Mouse (Mus musculus) heart, embryonic 14.5 days (tissue): Measurements from ENCODE around the gene 4930402H24Rik. TPM values are rescaled to one million over a fixed set of nuclear protein-coding genes. Genes with fewer than 3 reads are reported as not detected.

Experiments
- ATAC-seq: fragments of 200-750 bp; cut with Nextera tagmentation; 2 replicates; pipeline ENCODE4 v1.8.0; 2017; ENCODE audit warnings: low read depth, moderate TSS enrichment; ENCODE audit not compliant: insufficient number of reproducible peaks, insufficient read depth, low FRiP score
- H3K27ac ChIP-seq, 2 experiments: fragments of 200-500 bp in 1 of 2; fragments of 300-500 bp in 1 of 2; sonication (generic) in 1 of 2; replicated peaks in 1 of 2; 2 replicates each; pipeline ENCODE4 v1.5.1; 2012 to 2014; ENCODE audit warnings: low read depth in 2 of 2, low read length in 2 of 2, control low read depth in 1 of 2, mild to moderate bottlenecking in 1 of 2, mixed read lengths in 1 of 2; ENCODE audit not compliant: control insufficient read depth in 1 of 2, insufficient read depth in 1 of 2
- H3K27me3 ChIP-seq: fragments of 300-500 bp; sonication (generic); 2 replicates; pipeline ENCODE4 v1.6.1; 2014; ENCODE audit warnings: mild to moderate bottlenecking, low read length, control low read depth; ENCODE audit not compliant: control insufficient read depth, insufficient read depth
- H3K36me3 ChIP-seq: fragments of 300-500 bp; sonication (generic); 2 replicates; pipeline ENCODE4 v1.6.1; 2014; ENCODE audit warnings: mild to moderate bottlenecking, control low read depth, low read length, mixed read lengths; ENCODE audit not compliant: control insufficient read depth, insufficient read depth
- H3K4me1 ChIP-seq, 2 experiments: fragments of 200-500 bp in 1 of 2; fragments of 300-500 bp in 1 of 2; sonication (generic) in 1 of 2; 2 replicates each; pipeline ENCODE4 v1.6.1; 2012 to 2014; ENCODE audit warnings: low read length in 2 of 2, control low read depth in 1 of 2, mixed read lengths in 1 of 2; ENCODE audit not compliant: control insufficient read depth in 2 of 2, insufficient read depth in 2 of 2
- H3K4me2 ChIP-seq: fragments of 300-500 bp; sonication (generic); 2 replicates; pipeline ENCODE4 v1.6.1; 2014; ENCODE audit warnings: mild to moderate bottlenecking, low read length
- H3K4me3 ChIP-seq, 2 experiments: fragments of 200-500 bp in 1 of 2; fragments of 300-500 bp in 1 of 2; sonication (generic) in 1 of 2; 2 replicates each; pipeline ENCODE4 v1.5.1; 2012 to 2014; ENCODE audit warnings: low read length in 2 of 2, mild to moderate bottlenecking in 2 of 2, control low read depth in 1 of 2, low read depth in 1 of 2, moderate library complexity in 1 of 2; ENCODE audit not compliant: control insufficient read depth in 1 of 2, insufficient read depth in 1 of 2
- H3K9ac ChIP-seq: fragments of 300-500 bp; sonication (generic); 2 replicates; pipeline ENCODE4 v1.6.1; 2014; ENCODE audit warnings: mild to moderate bottlenecking, low read length
- H3K9me3 ChIP-seq: fragments of 300-500 bp; sonication (generic); 2 replicates; pipeline ENCODE4 v1.6.1; 2016; ENCODE audit warnings: low read length, control low read depth; ENCODE audit not compliant: control insufficient read depth
- WGBS: fragments of 180-500 bp; shearing (Covaris S2); extraction: QIAGEN DNeasy Blood & Tissue Kit; methylation state at CpG from one replicate; pipeline ENCODE4 v1.1.7; 2014; 5-methylcytosine and 5-hydroxymethylcytosine counted together
- polyA plus RNA-seq: library from polyadenylated mRNA; unstranded; fragments of >200 nt; fragmentation: Nextera tagmentation; extraction: Ambion mirVana; gene quantifications from 2 replicates; pipeline ENCODE4 v1.2.1, GENCODE M21; 2014

Gene 4930402H24Rik
- polyA plus RNA-seq, 1 experiment from 2014 or later: 56.3 TPM

DNA sequence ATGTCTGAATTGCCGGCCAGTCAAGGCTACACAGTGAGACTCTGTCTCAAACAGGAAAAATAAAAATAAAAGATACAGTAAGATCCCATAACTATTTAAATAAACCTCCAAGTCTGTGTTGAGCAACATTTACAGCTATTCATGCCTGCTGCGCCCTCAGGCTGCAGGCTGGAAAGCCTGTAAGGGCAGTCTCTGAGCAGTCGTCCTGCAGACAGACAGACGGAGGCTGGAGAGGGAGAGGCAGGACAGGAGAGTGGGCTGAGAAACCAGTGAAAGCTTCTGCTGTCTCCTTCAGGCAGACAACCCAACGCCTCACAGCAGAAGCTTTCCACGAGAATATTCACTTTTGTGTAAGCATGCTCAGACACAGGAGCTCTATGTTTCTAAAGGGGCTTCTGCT is 92.5 kb downstream of the 4930402H24Rik start:
- H3K4me2 ChIP-seq: no peak overlapping the region
- H3K9ac ChIP-seq: no peak overlapping the region
- no peak overlapping the region for H3K4me3 ChIP-seq
- H3K27ac ChIP-seq: no peak overlapping the region
- H3K9me3 ChIP-seq: no peaks in the 10 kb centered on the region
- 80% methylated on average over 6 of the region's 6 CpGs for WGBS
- no peaks in the 10 kb centered on the region for H3K27me3 ChIP-seq
- no peak for ATAC-seq
- H3K4me1 ChIP-seq: no peaks in the 10 kb centered on the region
- H3K36me3 ChIP-seq: peaks cover 95% of the 10 kb centered on the region

DNA sequence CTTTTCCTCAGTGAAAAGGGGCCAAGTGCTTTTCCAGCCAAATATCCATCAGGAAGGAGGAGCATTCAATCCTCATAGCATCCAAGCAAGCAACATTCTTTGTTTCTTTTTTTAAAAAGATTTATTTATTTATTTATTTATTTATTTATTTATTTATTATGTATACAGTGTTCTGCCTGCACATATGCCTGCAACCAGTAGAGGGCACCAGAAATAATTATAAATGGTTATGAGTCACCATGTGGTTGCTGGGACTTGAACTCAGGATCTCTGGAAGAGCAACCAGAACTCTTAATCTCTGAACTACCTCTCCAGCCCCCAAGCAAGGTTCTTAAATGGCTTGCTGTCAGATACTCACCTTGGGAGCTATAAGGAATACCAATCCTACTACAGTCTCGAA is 93.7 kb downstream of the 4930402H24Rik start:
- no peaks in the 10 kb centered on the region for H3K4me1 ChIP-seq
- ATAC-seq: no peak
- WGBS: 100% methylated on average over 1 of the region's 1 CpGs

DNA sequence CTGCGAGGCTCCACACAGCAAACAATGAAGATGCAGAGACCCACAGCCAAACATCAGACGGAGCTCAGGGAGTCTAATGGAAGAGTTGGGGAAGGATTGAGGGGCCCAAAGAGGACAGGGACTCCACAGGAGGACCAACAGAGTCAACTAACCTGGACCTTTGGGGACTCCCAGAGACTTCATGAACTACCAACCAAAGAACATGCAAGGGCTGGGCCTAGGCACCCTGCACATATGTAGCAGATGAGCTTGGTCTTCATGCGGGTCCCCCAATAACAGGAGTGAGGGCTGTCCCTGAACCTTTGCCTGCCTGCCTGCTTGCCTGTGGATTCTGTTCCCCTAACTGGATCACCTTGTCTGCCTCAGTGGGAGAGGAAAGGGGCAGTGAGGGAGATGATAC is 101.1 kb downstream of the 4930402H24Rik start:
- no peaks in the 10 kb centered on the region for H3K9me3 ChIP-seq
- no peak for ATAC-seq
- no peak overlapping the region for H3K4me3 ChIP-seq
- no peak overlapping the region for H3K4me2 ChIP-seq
- no peak overlapping the region for H3K27ac ChIP-seq
- H3K27me3 ChIP-seq: no peaks in the 10 kb centered on the region
- H3K4me1 ChIP-seq: no peaks in the 10 kb centered on the region
- H3K36me3 ChIP-seq: peaks cover 74% of the 10 kb centered on the region
- no peak overlapping the region for H3K9ac ChIP-seq
- WGBS: 89% methylated on average over 3 of the region's 3 CpGs

More for the DNA sequence above, 93.7 kb downstream of the 4930402H24Rik start:
- Histone ChIP-seq H3K4me3 (no peak overlapping the region), H3K36me3 (peaks cover 96% of the 10 kb centered on the region), H3K27ac (no peak overlapping the region), H3K9ac (no peak overlapping the region), H3K9me3 (no peaks in the 10 kb centered on the region), H3K27me3 (no peaks in the 10 kb centered on the region), H3K4me2 (no peak overlapping the region)

DNA sequence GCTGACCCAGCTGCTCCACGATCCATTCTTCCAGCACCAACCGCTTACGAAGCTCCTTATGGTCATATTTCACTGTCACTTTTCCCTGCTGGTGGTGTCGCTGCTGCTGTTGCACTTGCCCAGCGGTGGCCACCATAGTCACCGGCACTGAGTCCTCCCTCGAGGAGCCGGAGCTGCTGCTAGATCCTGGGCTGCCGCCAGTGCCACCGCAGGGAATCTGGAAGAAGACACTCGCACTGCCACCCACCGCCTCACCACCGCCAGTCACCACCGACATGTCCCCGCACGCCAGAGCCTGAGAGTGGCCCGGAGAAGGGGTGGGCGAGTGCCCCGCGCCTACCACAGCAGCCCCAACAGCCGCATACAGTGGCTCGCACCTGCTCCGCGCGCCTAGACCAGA is 102.5 kb downstream of the 4930402H24Rik start:
- Histone ChIP-seq H3K27ac (no peak overlapping the region), H3K4me1 (no peaks in the 10 kb centered on the region), H3K9me3 (no peaks in the 10 kb centered on the region), H3K4me3 (no peak overlapping the region), H3K36me3 (peaks cover 60% of the 10 kb centered on the region), H3K4me2 (no peak overlapping the region), H3K9ac (no peak overlapping the region), H3K27me3 (no peaks in the 10 kb centered on the region)
- WGBS: 71% methylated on average over 25 of the region's 25 CpGs
- no peak for ATAC-seq

DNA sequence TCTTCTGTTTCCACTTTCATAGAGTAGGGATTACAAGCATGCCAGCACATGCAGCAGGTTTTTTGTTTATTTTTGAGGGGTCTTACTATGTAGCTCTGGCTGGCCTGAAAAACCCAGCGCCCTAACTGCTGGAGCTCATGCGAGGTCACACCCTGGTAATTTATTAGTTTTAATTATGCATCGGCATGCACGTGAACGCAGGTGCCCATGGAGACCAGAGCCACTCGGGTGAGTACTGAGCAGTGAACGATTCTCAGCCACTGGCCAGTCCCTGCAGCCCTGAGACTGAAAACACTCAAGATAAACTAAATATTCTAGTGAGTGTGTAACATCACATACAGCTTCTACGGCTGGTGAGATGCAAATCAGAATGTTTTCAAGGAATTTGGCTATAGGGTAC is 110.5 kb downstream of the 4930402H24Rik start:
- Histone ChIP-seq H3K4me2 (no peak overlapping the region), H3K27ac (no peak overlapping the region), H3K36me3 (peaks cover 60% of the 10 kb centered on the region), H3K4me3 (no peak overlapping the region), H3K27me3 (no peaks in the 10 kb centered on the region), H3K9ac (no peak overlapping the region), H3K4me1 (no peaks in the 10 kb centered on the region), H3K9me3 (no peaks in the 10 kb centered on the region)
- WGBS: 89% methylated on average over 8 of the region's 8 CpGs
- no peak for ATAC-seq

DNA sequence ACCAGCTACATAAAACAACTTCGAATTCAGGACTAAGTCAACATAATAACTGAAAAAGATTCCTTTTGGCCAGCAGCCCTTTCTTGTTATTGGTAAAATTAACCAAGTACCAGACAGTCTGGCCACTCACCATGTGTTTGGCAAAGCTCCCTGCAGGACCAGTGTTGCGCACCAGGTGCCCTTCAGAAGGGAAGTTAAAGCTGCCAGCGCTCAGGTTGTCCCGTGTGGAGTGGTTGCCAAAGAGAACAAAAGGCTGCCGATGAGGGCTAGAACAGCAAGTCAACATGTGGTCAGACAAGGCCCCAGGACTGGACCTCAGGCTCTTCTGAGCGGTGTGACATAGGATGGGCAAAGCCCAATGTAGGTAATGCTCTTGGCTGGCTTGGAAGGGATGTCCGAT is 114.5 kb downstream of the 4930402H24Rik start:
- 95% methylated on average over 7 of the region's 7 CpGs for WGBS
- ATAC-seq: no peak

DNA sequence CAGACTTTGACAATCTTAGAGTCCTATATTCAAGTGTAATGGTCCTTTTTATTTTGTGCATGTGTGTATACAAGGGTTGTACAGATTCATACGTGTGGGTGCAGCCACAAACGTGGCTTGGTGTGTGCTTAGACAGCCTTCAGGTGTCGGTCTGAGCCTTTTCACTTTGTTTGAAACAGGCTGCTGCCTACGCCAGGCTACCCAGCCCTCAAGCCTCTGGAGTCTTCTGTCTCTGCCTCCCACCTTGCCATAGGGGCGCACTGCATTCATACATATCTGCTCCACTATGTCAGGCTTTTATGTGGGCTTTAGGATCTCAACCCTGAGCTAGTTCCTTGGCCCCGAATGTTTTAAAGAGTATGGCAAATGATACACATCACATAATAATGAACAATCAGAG is 116.6 kb downstream of the 4930402H24Rik start:
- Histone ChIP-seq H3K4me2 (no peak overlapping the region), H3K4me3 (no peak overlapping the region), H3K36me3 (peaks cover 88% of the 10 kb centered on the region), H3K9me3 (no peaks in the 10 kb centered on the region), H3K27ac (no peak overlapping the region), H3K27me3 (no peaks in the 10 kb centered on the region), H3K9ac (no peak overlapping the region), H3K4me1 (no peaks in the 10 kb centered on the region)
- no peak for ATAC-seq
- 92% methylated on average over 6 of the region's 6 CpGs for WGBS

More for the DNA sequence above, 114.5 kb downstream of the 4930402H24Rik start:
- H3K36me3 ChIP-seq: peaks cover 83% of the 10 kb centered on the region
- H3K4me2 ChIP-seq: no peak overlapping the region
- no peaks in the 10 kb centered on the region for H3K9me3 ChIP-seq
- H3K4me3 ChIP-seq: no peak overlapping the region
- no peaks in the 10 kb centered on the region for H3K27me3 ChIP-seq
- no peak overlapping the region for H3K27ac ChIP-seq
- no peak overlapping the region for H3K9ac ChIP-seq
- H3K4me1 ChIP-seq: no peaks in the 10 kb centered on the region

DNA sequence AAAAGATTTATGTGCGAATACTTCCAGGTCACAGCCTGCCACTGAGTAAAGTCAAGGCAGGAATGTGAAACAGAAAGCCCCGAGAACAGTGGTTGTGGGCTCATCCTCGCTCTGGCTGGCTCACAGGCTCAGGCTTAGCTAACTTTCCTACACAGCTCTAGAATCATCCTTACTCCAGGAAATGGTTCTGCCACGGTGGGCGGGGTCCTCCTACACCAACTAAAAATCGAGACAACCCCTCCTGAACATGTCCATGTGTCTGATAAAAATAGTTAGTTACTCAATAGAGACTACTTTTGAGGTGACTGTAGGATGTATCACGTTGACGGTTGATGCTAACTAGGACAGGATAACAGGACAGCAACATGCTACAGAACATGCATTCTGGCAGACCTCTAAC is 117.2 kb downstream of the 4930402H24Rik start:
- no peak overlapping the region for H3K9ac ChIP-seq
- H3K9me3 ChIP-seq: no peaks in the 10 kb centered on the region
- WGBS: 80% methylated on average over 8 of the region's 8 CpGs
- H3K27ac ChIP-seq: no peak overlapping the region
- ATAC-seq: no peak
- no peak overlapping the region for H3K4me2 ChIP-seq
- no peaks in the 10 kb centered on the region for H3K27me3 ChIP-seq
- peaks cover 93% of the 10 kb centered on the region for H3K36me3 ChIP-seq
- no peaks in the 10 kb centered on the region for H3K4me1 ChIP-seq
- H3K4me3 ChIP-seq: no peak overlapping the region
